Mouse (Mus musculus): ENCODE measurements around the gene Oas1g.

DNA sequence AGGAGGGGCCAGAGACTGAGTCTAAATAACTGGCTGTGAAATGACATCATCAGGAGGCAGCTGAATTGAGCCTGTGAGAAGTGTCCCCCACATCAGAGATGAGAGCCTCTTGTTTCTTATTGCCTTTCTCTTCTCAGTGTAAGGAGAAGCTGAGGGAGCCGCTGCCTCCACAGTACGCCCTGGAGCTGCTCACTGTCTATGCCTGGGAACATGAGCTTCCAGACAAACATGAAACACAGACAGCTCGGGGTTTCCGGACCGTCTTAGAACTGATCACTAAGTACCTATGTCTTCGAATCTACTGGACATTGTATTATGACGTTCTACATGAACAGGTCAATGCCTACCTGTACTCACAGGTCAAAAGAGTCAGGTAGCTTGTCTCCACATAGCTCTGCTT lies 16.6 kb downstream of the Oas1g start:
- TF ChIP-seq CTCF (IDR thresholded peaks at IDR 0.05; ENCODE audit: low read depth, low read length), result no peak
- no peak for TF ChIP-seq POLR2A (IDR thresholded peaks at IDR 0.05; ENCODE audit: borderline replicate concordance, low read depth, low read length)

Data from bone marrow macrophage, adult 2 months (primary cell).